Mouse (Mus musculus) MEL (cell line): ENCODE data around the gene Prdx2. TPM values are rescaled to one million over a fixed set of nuclear protein-coding genes. Genes with fewer than 3 reads are reported as not detected.

Experiments used
- DNase-seq: peaks from one replicate; pipeline ENCODE4 v3.0.0; 2011; ENCODE audit warnings: low read depth, low spot score
- H3K27ac ChIP-seq: 2 replicates; pipeline ENCODE4 v1.5.1; 2012; ENCODE audit warnings: low read depth, mild to moderate bottlenecking, control low read depth, low read length, moderate library complexity; ENCODE audit not compliant: control insufficient read depth
- H3K27me3 ChIP-seq, 2 experiments: fragments of 150-350 bp in 1 of 2; sonication (generic) in 1 of 2; 2 replicates each; pipeline ENCODE4 v1.6.1; 2012; ENCODE audit warnings: low read length in 2 of 2, mild to moderate bottlenecking in 2 of 2, improper control_type of control experiment in 1 of 2, moderate library complexity in 1 of 2; ENCODE audit not compliant: insufficient read depth in 2 of 2, control insufficient read depth in 1 of 2
- H3K36me3 ChIP-seq, 2 experiments: 2 replicates each; pipeline ENCODE4 v1.6.1; 2012 to 2014; ENCODE audit warnings: low read length in 2 of 2, improper control_type of control experiment in 1 of 2, inconsistent platforms in 1 of 2, mild to moderate bottlenecking in 1 of 2; ENCODE audit not compliant: insufficient read depth in 2 of 2, control insufficient read depth in 1 of 2
- H3K4me1 ChIP-seq, 2 experiments: fragments of 150-350 bp in 1 of 2; sonication (generic) in 1 of 2; 2 replicates each; pipeline ENCODE4 v1.6.1; 2012; ENCODE audit warnings: low read length in 2 of 2, improper control_type of control experiment in 1 of 2, mild to moderate bottlenecking in 1 of 2; ENCODE audit not compliant: insufficient read depth in 2 of 2, control insufficient read depth in 1 of 2
- H3K4me3 ChIP-seq, 2 experiments: fragments of 150-350 bp in 1 of 2; sonication (generic) in 1 of 2; 2 replicates each; pipeline ENCODE4 v1.5.1; 2012; ENCODE audit warnings: low read depth in 2 of 2, low read length in 2 of 2, mild to moderate bottlenecking in 2 of 2, moderate library complexity in 2 of 2, control low read depth in 1 of 2, improper control_type of control experiment in 1 of 2; ENCODE audit not compliant: control insufficient read depth in 1 of 2, insufficient read depth in 1 of 2
- H3K79me2 ChIP-seq: 2 replicates; pipeline ENCODE4 v1.6.1; 2012; ENCODE audit warnings: mild to moderate bottlenecking, low read length, moderate library complexity; ENCODE audit not compliant: control insufficient read depth, poor library complexity, insufficient read depth
- H3K9ac ChIP-seq: 2 replicates; pipeline ENCODE4 v1.6.1; 2012; ENCODE audit warnings: low read depth, mild to moderate bottlenecking, control low read depth, low read length, moderate library complexity; ENCODE audit not compliant: control insufficient read depth, poor library complexity, severe bottlenecking
- H3K9me3 ChIP-seq: fragments of 150-350 bp; sonication (generic); replicated peaks from 2 replicates; pipeline ENCODE4 v1.6.1; 2012; ENCODE audit warnings: mild to moderate bottlenecking, low read length, improper control_type of control experiment, moderate library complexity; ENCODE audit not compliant: insufficient read depth
- BHLHE40 ChIP-seq: IDR thresholded peaks from 2 replicates; pipeline ENCODE4 v1.6.1; 2012; ENCODE audit warnings: low read depth, mild to moderate bottlenecking, inconsistent platforms, low read length, improper control_type of control experiment, borderline replicate concordance
- CHD1 ChIP-seq: IDR thresholded peaks from 2 replicates; pipeline ENCODE4 v1.6.1; 2012; ENCODE audit warnings: low read depth, mild to moderate bottlenecking, inconsistent platforms, low read length, improper control_type of control experiment
- CTCF ChIP-seq, 3 experiments: IDR thresholded peaks in 2 of 3; conservative IDR thresholded peaks in 1 of 3; 2 replicates each; pipeline ENCODE4 v1.5.1; 2011 to 2012; ENCODE audit warnings: low read length in 3 of 3, low read depth in 2 of 3, mild to moderate bottlenecking in 2 of 3, improper control_type of control experiment in 1 of 3, inconsistent platforms in 1 of 3, mixed read lengths in 1 of 3, moderate library complexity in 1 of 3; ENCODE audit not compliant: control insufficient read depth in 1 of 3, insufficient read depth in 1 of 3, poor library complexity in 1 of 3, severe bottlenecking in 1 of 3
- E2F4 ChIP-seq: IDR thresholded peaks from 2 replicates; pipeline ENCODE4 v1.6.1; 2011; ENCODE audit warnings: low read depth, low read length, improper control_type of control experiment, borderline replicate concordance
- EP300 ChIP-seq, 2 experiments: IDR thresholded peaks; 2 replicates each; pipeline ENCODE4 v1.6.1; 2011; ENCODE audit warnings: improper control_type of control experiment in 2 of 2, low read length in 2 of 2, low read depth in 1 of 2, mild to moderate bottlenecking in 1 of 2
- ETS1 ChIP-seq: IDR thresholded peaks from 2 replicates; pipeline ENCODE4 v1.6.1; 2012; ENCODE audit warnings: low read depth, mild to moderate bottlenecking, inconsistent platforms, low read length, improper control_type of control experiment, moderate library complexity
- GABPA ChIP-seq: IDR thresholded peaks from 2 replicates; pipeline ENCODE4 v1.6.1; 2012; ENCODE audit warnings: low read depth, mild to moderate bottlenecking, inconsistent platforms, low read length, improper control_type of control experiment, moderate library complexity
- GATA1 ChIP-seq: IDR thresholded peaks from 2 replicates; pipeline ENCODE4 v1.6.1; 2011; ENCODE audit warnings: low read depth, low read length, improper control_type of control experiment
- HCFC1 ChIP-seq: IDR thresholded peaks from 2 replicates; pipeline ENCODE4 v1.6.1; 2012; ENCODE audit warnings: low read depth, mild to moderate bottlenecking, inconsistent platforms, low read length, improper control_type of control experiment, moderate library complexity
- JUND ChIP-seq: IDR thresholded peaks from 2 replicates; pipeline ENCODE4 v1.6.1; 2011; ENCODE audit warnings: low read depth, mild to moderate bottlenecking, improper control_type of control experiment, low read length
- KAT2A ChIP-seq: conservative IDR thresholded peaks from 2 replicates; pipeline ENCODE4 v1.6.1; 2012; ENCODE audit warnings: low read depth, low read length, improper control_type of control experiment, inconsistent platforms
- MAFK ChIP-seq: IDR thresholded peaks from 2 replicates; pipeline ENCODE4 v1.6.1; 2011; ENCODE audit warnings: low read depth, mild to moderate bottlenecking, low read length, improper control_type of control experiment, borderline replicate concordance
- MAX ChIP-seq: IDR thresholded peaks from 2 replicates; pipeline ENCODE4 v1.6.1; 2011; ENCODE audit warnings: low read length, improper control_type of control experiment
- MAZ ChIP-seq: IDR thresholded peaks from 2 replicates; pipeline ENCODE4 v1.6.1; 2012; ENCODE audit warnings: low read depth, mild to moderate bottlenecking, inconsistent platforms, low read length, improper control_type of control experiment
- MEF2A ChIP-seq: IDR thresholded peaks from 2 replicates; pipeline ENCODE4 v1.6.1; 2014; ENCODE audit warnings: low read depth, mild to moderate bottlenecking, inconsistent platforms, low read length, improper control_type of control experiment; ENCODE audit not compliant: poor library complexity, insufficient replicate concordance, severe bottlenecking; ENCODE audit errors: extremely low read depth
- MXI1 ChIP-seq: IDR thresholded peaks from 2 replicates; pipeline ENCODE4 v1.6.1; 2011; ENCODE audit warnings: mild to moderate bottlenecking, low read depth, low read length, improper control_type of control experiment
- MYB ChIP-seq: IDR thresholded peaks from 2 replicates; pipeline ENCODE4 v1.6.1; 2011; ENCODE audit warnings: mild to moderate bottlenecking, low read depth, low read length, improper control_type of control experiment
- MYC ChIP-seq: IDR thresholded peaks from 2 replicates; pipeline ENCODE4 v1.6.1; 2011; ENCODE audit warnings: low read depth, mild to moderate bottlenecking, low read length, improper control_type of control experiment, moderate library complexity
- NELFE ChIP-seq: IDR thresholded peaks from 2 replicates; pipeline ENCODE4 v1.6.1; 2011; ENCODE audit warnings: low read depth, low read length, improper control_type of control experiment
- NRF1 ChIP-seq: IDR thresholded peaks from 2 replicates; pipeline ENCODE4 v1.6.1; 2014; ENCODE audit warnings: low read depth, mild to moderate bottlenecking, inconsistent platforms, low read length, improper control_type of control experiment, moderate library complexity; ENCODE audit not compliant: poor library complexity, insufficient read depth, severe bottlenecking
- POLR2A ChIP-seq, 2 experiments: IDR thresholded peaks; 2 replicates each; pipeline ENCODE4 v1.6.1; 2011 to 2012; ENCODE audit warnings: low read length in 2 of 2, mild to moderate bottlenecking in 2 of 2, control low read depth in 1 of 2, improper control_type of control experiment in 1 of 2, low read depth in 1 of 2, moderate library complexity in 1 of 2; ENCODE audit not compliant: control insufficient read depth in 1 of 2, insufficient read depth in 1 of 2, poor library complexity in 1 of 2
- POLR2AphosphoS2 ChIP-seq: IDR thresholded peaks from 2 replicates; pipeline ENCODE4 v1.6.1; 2011; ENCODE audit warnings: low read length, improper control_type of control experiment
- POLR2AphosphoS5 ChIP-seq: IDR thresholded peaks from 2 replicates; pipeline ENCODE4 v1.6.1; 2012; ENCODE audit warnings: low read depth, borderline replicate concordance, mild to moderate bottlenecking, inconsistent platforms, low read length, moderate library complexity, mixed read lengths
- RAD21 ChIP-seq: IDR thresholded peaks from 2 replicates; pipeline ENCODE4 v1.6.1; 2011; ENCODE audit warnings: mild to moderate bottlenecking, low read depth, low read length, improper control_type of control experiment
- SIN3A ChIP-seq: IDR thresholded peaks from 2 replicates; pipeline ENCODE4 v1.6.1; 2012; ENCODE audit warnings: low read length, improper control_type of control experiment, inconsistent platforms
- SMC3 ChIP-seq: IDR thresholded peaks from 2 replicates; pipeline ENCODE4 v1.6.1; 2011; ENCODE audit warnings: low read depth, low read length, improper control_type of control experiment
- TAL1 ChIP-seq: IDR thresholded peaks from 2 replicates; pipeline ENCODE4 v1.6.1; 2012; ENCODE audit warnings: mild to moderate bottlenecking, inconsistent platforms, low read length, moderate library complexity, mixed read lengths
- TBP ChIP-seq: IDR thresholded peaks from 2 replicates; pipeline ENCODE4 v1.8.0; 2011; ENCODE audit warnings: low read depth, low read length, improper control_type of control experiment
- UBTF ChIP-seq: IDR thresholded peaks from 2 replicates; pipeline ENCODE4 v1.6.1; 2012; ENCODE audit warnings: low read depth, mild to moderate bottlenecking, inconsistent platforms, low read length, improper control_type of control experiment, moderate library complexity, borderline replicate concordance; ENCODE audit not compliant: insufficient read depth
- USF1 ChIP-seq: IDR thresholded peaks from 2 replicates; pipeline ENCODE4 v1.6.1; 2014; ENCODE audit warnings: low read depth, mild to moderate bottlenecking, inconsistent platforms, low read length, improper control_type of control experiment, moderate library complexity
- USF2 ChIP-seq, 2 experiments: IDR thresholded peaks; 2 replicates each; pipeline ENCODE4 v1.6.1; 2011 to 2012; ENCODE audit warnings: improper control_type of control experiment in 2 of 2, low read length in 2 of 2, borderline replicate concordance in 1 of 2, inconsistent platforms in 1 of 2, low read depth in 1 of 2, mild to moderate bottlenecking in 1 of 2; ENCODE audit not compliant: insufficient read depth in 1 of 2
- ZC3H11A ChIP-seq: IDR thresholded peaks from 2 replicates; pipeline ENCODE4 v1.6.1; 2012; ENCODE audit warnings: low read depth, mild to moderate bottlenecking, inconsistent platforms, low read length, improper control_type of control experiment
- ZKSCAN1 ChIP-seq: IDR thresholded peaks from 2 replicates; pipeline ENCODE4 v1.6.1; 2012; ENCODE audit warnings: low read depth, mild to moderate bottlenecking, inconsistent platforms, low read length, improper control_type of control experiment, moderate library complexity
- ZMIZ1 ChIP-seq: IDR thresholded peaks from 2 replicates; pipeline ENCODE4 v1.6.1; 2012; ENCODE audit warnings: low read depth, mild to moderate bottlenecking, inconsistent platforms, low read length, improper control_type of control experiment, moderate library complexity
- ZNF384 ChIP-seq: IDR thresholded peaks from 2 replicates; pipeline ENCODE4 v1.6.1; 2012; ENCODE audit warnings: low read depth, mild to moderate bottlenecking, inconsistent platforms, low read length, improper control_type of control experiment
- polyA plus RNA-seq, 2 experiments: library from polyadenylated mRNA; stranded (reverse) in 1 of 2; unstranded in 1 of 2; fragments of >175 nt in 1 of 2; fragments of >200 nt in 1 of 2; gene quantifications; 2 replicates each; pipeline versions ENCODE4 v1.2.1 to v1.2.4; 2012; ENCODE audit warnings: low replicate concordance in 2 of 2, low read depth in 1 of 2; ENCODE audit not compliant: insufficient read length in 2 of 2, insufficient read depth in 1 of 2, missing spikeins in 1 of 2
- total RNA-seq: library from RNA; depleted of rRNA; stranded (reverse); fragments of 300-350 nt; gene quantifications from 2 replicates; pipeline ENCODE4 v1.2.3, GENCODE M21; 2012

Prdx2 gene
- total and polyA plus RNA-seq, 3 experiments: 643 to 773 (median 679) TPM

- H3K27ac ChIP-seq: peak overlapping the region; percentile 99
- H3K9ac ChIP-seq: peak overlapping the region; percentile 83
- DNase-seq: peak; percentile 91
- peaks cover 11 to 55% of the 10 kb centered on the region in 2 experiments for H3K4me1 ChIP-seq
- no peaks in the 10 kb centered on the region for H3K27me3 ChIP-seq
- H3K4me3 ChIP-seq: peak overlapping the region; percentile 52 to 64
- H3K79me2 ChIP-seq: peaks cover 28% of the 10 kb centered on the region
- H3K36me3 ChIP-seq: peaks cover 0 to 42% of the 10 kb centered on the region in 2 experiments; a peak in 2 of 4 replicates
- no peaks in the 10 kb centered on the region for H3K9me3 ChIP-seq
- TF ChIP-seq SMC3: no peak
- TF ChIP-seq TBP: peak; percentile 64
- no peak for TF ChIP-seq TAL1
- TF ChIP-seq JUND: no peak
- peak; percentile 45; the same call in 1 of the 2 replicates for TF ChIP-seq HCFC1
- no peak for TF ChIP-seq POLR2AphosphoS5
- peak; percentile 39; the same call in 1 of the 2 replicates for TF ChIP-seq NELFE
- no peak; the same call in 1 of the 2 replicates for TF ChIP-seq ZMIZ1
- TF ChIP-seq CHD1: no peak; the same call in 1 of the 2 replicates
- TF ChIP-seq MYB: no peak
- no peak for TF ChIP-seq CTCF (IDR thresholded peaks at IDR 0.05 in 2 of 3, conservative IDR thresholded peaks at IDR 0.05 in 1 of 3; ENCODE audit: control insufficient read depth in 1 of 3, insufficient read depth in 1 of 3, low read depth in 2 of 3, low read length in 3 of 3, poor library complexity in 1 of 3, severe bottlenecking in 1 of 3)
- TF ChIP-seq ZC3H11A: no peak; the same call in 1 of the 2 replicates
- TF ChIP-seq E2F4: no peak
- peak; percentile 81; the same call in 1 of the 2 replicates for TF ChIP-seq MYC
- TF ChIP-seq USF1: no peak
- TF ChIP-seq ZKSCAN1: no peak
- no peak for TF ChIP-seq USF2 (IDR thresholded peaks at IDR 0.05; ENCODE audit: borderline replicate concordance in 1 of 2, insufficient read depth in 1 of 2, low read depth in 1 of 2, low read length in 2 of 2)
- TF ChIP-seq POLR2AphosphoS2: no peak
- TF ChIP-seq BHLHE40: no peak
- TF ChIP-seq POLR2A (IDR thresholded peaks at IDR 0.05; ENCODE audit: control insufficient read depth in 1 of 2, insufficient read depth in 1 of 2, low read depth in 1 of 2, low read length in 2 of 2, poor library complexity in 1 of 2): peak in 1 of 2 experiments; percentile 54; a peak in 2 of 4 replicates
- TF ChIP-seq ZNF384: no peak
- TF ChIP-seq MXI1: peak; percentile 83
- peak; percentile 24; the same call in 1 of the 2 replicates for TF ChIP-seq MAX
- no peak for TF ChIP-seq MAZ
- TF ChIP-seq NRF1: no peak
- TF ChIP-seq GATA1: no peak
- TF ChIP-seq ETS1: peak; percentile 78
- no peak for TF ChIP-seq GABPA
- TF ChIP-seq UBTF: 0 out of 2 replicates have a peak, but pooled peaks have one; percentile 78
- TF ChIP-seq SIN3A: peak; percentile 64
- TF ChIP-seq EP300 (IDR thresholded peaks at IDR 0.05; ENCODE audit: low read depth in 1 of 2, low read length in 2 of 2): peak; percentile 38 to 45; a peak in 3 of 4 replicates
- no peak for TF ChIP-seq MAFK
- TF ChIP-seq MEF2A: no peak
- no peak for TF ChIP-seq RAD21
- no peak for TF ChIP-seq KAT2A
Observed at GRCm38 (mm10) chr8:84980622-84981358, 11.4 kb downstream of the Prdx2 start.
